Mouse (Mus musculus) lung, postnatal 0 days (tissue): ENCODE measurements around the gene Als2cr12.

Source experiments
- CTCF ChIP-seq: IDR thresholded peaks from 2 replicates; pipeline ENCODE4 v1.5.1; 2016; ENCODE audit warnings: antibody characterized with exemption, mild to moderate bottlenecking
- EP300 ChIP-seq: IDR thresholded peaks from 2 replicates; pipeline ENCODE4 v1.6.1; 2016; ENCODE audit warnings: antibody characterized with exemption, mild to moderate bottlenecking, control low read depth

GRCm38 (mm10) chr1:58725767-58726166 is 30.0 kb upstream of the Als2cr12 start:
- no peak for TF ChIP-seq CTCF
- no peak for TF ChIP-seq EP300
